Mouse (Mus musculus) thymus, adult 2 months (tissue): ENCODE results near the gene Tnfrsf9. TPM values are rescaled to one million over a fixed set of nuclear protein-coding genes. Genes with fewer than 3 reads are reported as not detected.

Experiments used
- DNase-seq: peaks from one replicate; pipeline ENCODE4 v3.0.0; 2021
- H3K27ac ChIP-seq: fragments of 200-500 bp; 2 replicates; pipeline ENCODE4 v1.5.1; 2012; ENCODE audit warnings: low read length, control low read depth; ENCODE audit not compliant: control insufficient read depth, insufficient read depth
- H3K27me3 ChIP-seq: fragments of 200-500 bp; 2 replicates; pipeline ENCODE4 v1.6.1; 2012; ENCODE audit warnings: mild to moderate bottlenecking, low read length, moderate library complexity, mixed read lengths; ENCODE audit not compliant: control insufficient read depth, insufficient read depth
- H3K36me3 ChIP-seq: fragments of 200-500 bp; 2 replicates; pipeline ENCODE4 v1.6.1; 2012; ENCODE audit warnings: mild to moderate bottlenecking, low read length, moderate library complexity; ENCODE audit not compliant: control insufficient read depth, insufficient read depth
- H3K4me1 ChIP-seq: fragments of 200-500 bp; replicated peaks from 2 replicates; pipeline ENCODE4 v1.6.1; 2012; ENCODE audit warnings: low read length; ENCODE audit not compliant: control insufficient read depth, insufficient read depth
- H3K4me3 ChIP-seq: fragments of 200-500 bp; 2 replicates; pipeline ENCODE4 v1.5.1; 2012; ENCODE audit warnings: mild to moderate bottlenecking, low read length, control low read depth, moderate library complexity; ENCODE audit not compliant: control insufficient read depth, insufficient read depth
- CTCF ChIP-seq: fragments of 200-500 bp; IDR thresholded peaks from 2 replicates; pipeline ENCODE4 v1.5.1; 2012; ENCODE audit warnings: mild to moderate bottlenecking, control low read depth, low read length, moderate library complexity, borderline replicate concordance; ENCODE audit not compliant: control insufficient read depth, poor library complexity, insufficient read depth; ENCODE audit errors: extremely low read depth
- POLR2A ChIP-seq: fragments of 200-500 bp; IDR thresholded peaks from 2 replicates; pipeline ENCODE4 v1.6.1; 2012; ENCODE audit warnings: mild to moderate bottlenecking, low read length, control low read depth, moderate library complexity; ENCODE audit not compliant: control insufficient read depth, poor library complexity, insufficient read depth; ENCODE audit errors: extremely low read depth
- WGBS: fragments of 180-500 bp; shearing (Covaris S2); methylation state at CpG from one replicate; pipeline ENCODE4 v1.1.7; 2018; 5-methylcytosine and 5-hydroxymethylcytosine counted together
- polyA plus RNA-seq: library from polyadenylated mRNA; depleted of rRNA; stranded (reverse); fragments of >200 nt; gene quantifications from 2 replicates; pipeline ENCODE4 v1.2.3, GENCODE M21; 2012

Tnfrsf9 gene
- polyA plus RNA-seq, 1 experiment = 13.4 TPM

- Histone ChIP-seq H3K27me3 (no peaks in the 10 kb centered on the region), H3K4me3 (no peak overlapping the region), H3K4me1 (peaks cover 7% of the 10 kb centered on the region; the same call in 1 of the 2 replicates), H3K27ac (no peak overlapping the region), H3K36me3 (no peaks in the 10 kb centered on the region)
- 45% methylated on average over 14 of the region's 14 CpGs for WGBS
- TF ChIP-seq POLR2A (no peak), CTCF (no peak)
- no peak for DNase-seq
Observed at GRCm38 (mm10) chr4:150926924-150927705, 12.8 kb downstream of the Tnfrsf9 start.

GRCm38 (mm10) chr4:150927789-150928188 is 13.4 kb downstream of the Tnfrsf9 start:
- Histone ChIP-seq H3K4me1 (peaks cover 6% of the 10 kb centered on the region; the same call in 1 of the 2 replicates), H3K36me3 (no peaks in the 10 kb centered on the region), H3K27ac (no peak overlapping the region), H3K4me3 (no peak overlapping the region), H3K27me3 (no peaks in the 10 kb centered on the region)
- DNase-seq = no peak
- no peak for TF ChIP-seq CTCF
- no peak for TF ChIP-seq POLR2A
- 6% methylated on average over 10 of the region's 10 CpGs for WGBS

- no peak for TF ChIP-seq POLR2A
- no peak for TF ChIP-seq CTCF
- H3K36me3 ChIP-seq = no peaks in the 10 kb centered on the region
- no peaks in the 10 kb centered on the region for H3K27me3 ChIP-seq
- DNase-seq = no peak
- H3K27ac ChIP-seq = no peak overlapping the region
- no peak overlapping the region for H3K4me3 ChIP-seq
- H3K4me1 ChIP-seq = peaks cover 14% of the 10 kb centered on the region
- WGBS = 97% methylated on average over 1 of the region's 1 CpGs
Observed at GRCm38 (mm10) chr4:150933503-150933902, 19.1 kb downstream of the Tnfrsf9 start.

GRCm38 (mm10) chr4:150937293-150938062 is 23.1 kb downstream of the Tnfrsf9 start:
- Histone ChIP-seq H3K27ac (peak overlapping the region; percentile 84), H3K4me3 (0 out of 2 replicates have a peak overlapping the region, but pooled peaks have one; percentile 9), H3K27me3 (no peaks in the 10 kb centered on the region), H3K4me1 (peaks cover 30% of the 10 kb centered on the region), H3K36me3 (no peaks in the 10 kb centered on the region)
- DNase-seq = peak; percentile 58
- TF ChIP-seq POLR2A (no peak), CTCF (no peak)
- WGBS = 72% methylated on average over 16 of the region's 16 CpGs

- Histone ChIP-seq H3K27ac (peak overlapping the region; percentile 84), H3K36me3 (no peaks in the 10 kb centered on the region), H3K4me1 (peaks cover 30% of the 10 kb centered on the region), H3K4me3 (0 out of 2 replicates have a peak overlapping the region, but pooled peaks have one; percentile 9), H3K27me3 (no peaks in the 10 kb centered on the region)
- TF ChIP-seq CTCF (no peak), POLR2A (no peak)
- peak; percentile 41 for DNase-seq
- 17% methylated on average over 14 of the region's 14 CpGs for WGBS
Observed at GRCm38 (mm10) chr4:150938063-150938452, 23.7 kb downstream of the Tnfrsf9 start.

GRCm38 (mm10) chr4:150939991-150940651 is 25.8 kb downstream of the Tnfrsf9 start:
- peaks cover 30% of the 10 kb centered on the region for H3K4me1 ChIP-seq
- H3K36me3 ChIP-seq = no peaks in the 10 kb centered on the region
- H3K4me3 ChIP-seq = no peak overlapping the region
- peak; percentile 66 for DNase-seq
- WGBS = 19% methylated on average over 13 of the region's 13 CpGs
- no peak for TF ChIP-seq CTCF
- TF ChIP-seq POLR2A = no peak
- H3K27me3 ChIP-seq = no peaks in the 10 kb centered on the region
- peak overlapping the region; percentile 74 for H3K27ac ChIP-seq
